Mouse (Mus musculus): ENCODE data around the gene Dedd.

Gene Dedd
- long read RNA-seq, experiment 1, transcript Dedd-201 (5 exons, 1,618 nt), result minor isoform, 7 of 31 reads
- long read RNA-seq, experiment 1, transcript Dedd-204 (6 exons, 2,563 nt), result major isoform, 11 of 31 reads
- long read RNA-seq, experiment 1, partial matches to known transcripts, result 0 of 31 reads
- long read RNA-seq, experiment 1, other reads (novel, unspliced or antisense), result 11 of 31 reads
- long read RNA-seq, experiment 2, partial matches to known transcripts, result 0 of 16 reads
- long read RNA-seq, experiment 2, other reads (novel, unspliced or antisense), result 6 of 16 reads

GRCm38 (mm10) chr1:171328839-171329432 is at the start of gene Dedd:
Dedd (plus strand) TSS chr1:171329145.
- intact Hi-C loops (cut with DNase I), result no loop called here

- intact Hi-C loops (cut with DNase I), result no loop called here
These were observed 49.2 kb upstream of the Dedd start for GRCm38 (mm10) chr1:171279721-171280120.

GRCm38 (mm10) chr1:171280250-171280915 is 48.6 kb upstream of the Dedd start:
- intact Hi-C loops (cut with DNase I), result no loop called here

- intact Hi-C loops (cut with DNase I), result no loop called here
These were observed 47.9 kb upstream of the Dedd start, which contains the start of gene Ppox for GRCm38 (mm10) chr1:171280916-171281527. Ppox (minus strand) TSS chr1:171281186.

- intact Hi-C loops (cut with DNase I), result no loop called here
These were observed 47.4 kb upstream of the Dedd start for GRCm38 (mm10) chr1:171281528-171281923.

- intact Hi-C loops (cut with DNase I), result no loop called here
These were observed 46.7 kb upstream of the Dedd start for GRCm38 (mm10) chr1:171282086-171282805.

- intact Hi-C loops (cut with DNase I), result no loop called here
These were observed 45.5 kb upstream of the Dedd start for GRCm38 (mm10) chr1:171283188-171284160.

GRCm38 (mm10) chr1:171284491-171284890 is 44.5 kb upstream of the Dedd start:
- intact Hi-C loops (cut with DNase I), result no loop called here

GRCm38 (mm10) chr1:171285096-171285892 is 43.7 kb upstream of the Dedd start:
- intact Hi-C loops (cut with DNase I), result no loop called here

- intact Hi-C loops (cut with DNase I), result no loop called here
These were observed 42.4 kb upstream of the Dedd start for GRCm38 (mm10) chr1:171286517-171286916.

GRCm38 (mm10) chr1:171287136-171288081 is 41.5 kb upstream of the Dedd start, which contains the start of gene Usp21:
Usp21 (minus strand) TSS chr1:171287991.
- intact Hi-C loops (cut with DNase I), result no loop called here

GRCm38 (mm10) chr1:171288328-171288727 is 40.6 kb upstream of the Dedd start:
- intact Hi-C loops (cut with DNase I), result no loop called here

GRCm38 (mm10) chr1:171293351-171293750 is 35.6 kb upstream of the Dedd start:
- intact Hi-C loops (cut with DNase I), result no loop called here

- intact Hi-C loops (cut with DNase I), result no loop called here
These were observed 35.0 kb upstream of the Dedd start for GRCm38 (mm10) chr1:171293906-171294297.

- intact Hi-C loops (cut with DNase I), result no loop called here
These were observed 34.5 kb upstream of the Dedd start, which contains the start of gene Ufc1 for GRCm38 (mm10) chr1:171294298-171295062. Ufc1 (minus strand) TSS chr1:171295024.

GRCm38 (mm10) chr1:171295063-171295402 is 33.9 kb upstream of the Dedd start:
- intact Hi-C loops (cut with DNase I), result no loop called here

- intact Hi-C loops (cut with DNase I), result no loop called here
These were observed 30.7 kb upstream of the Dedd start for GRCm38 (mm10) chr1:171298226-171298625.
